Mouse (Mus musculus): ENCODE results near the gene Lrrc58.

The Lrrc58 gene

DNA sequence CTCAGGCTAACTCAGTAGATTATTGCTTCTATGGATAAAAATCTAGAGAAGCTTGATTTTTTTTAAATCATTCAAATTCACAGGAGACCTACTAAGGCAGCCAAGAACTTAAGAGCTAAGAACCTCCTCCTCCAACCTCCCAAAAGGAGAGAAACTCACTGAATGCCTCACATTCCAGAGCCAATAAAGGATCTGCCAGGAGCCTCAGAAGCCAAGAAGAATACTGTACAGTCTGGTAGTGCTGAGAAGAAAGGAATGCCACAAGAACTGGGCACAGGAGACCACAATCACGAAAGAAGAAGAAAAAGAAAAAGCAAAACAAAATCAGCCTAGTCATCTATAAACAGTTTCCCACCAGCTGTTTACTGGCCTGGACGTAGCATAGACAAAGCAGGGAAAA is 60.8 kb downstream of the Lrrc58 start:
- DNase-seq = no peak

DNA sequence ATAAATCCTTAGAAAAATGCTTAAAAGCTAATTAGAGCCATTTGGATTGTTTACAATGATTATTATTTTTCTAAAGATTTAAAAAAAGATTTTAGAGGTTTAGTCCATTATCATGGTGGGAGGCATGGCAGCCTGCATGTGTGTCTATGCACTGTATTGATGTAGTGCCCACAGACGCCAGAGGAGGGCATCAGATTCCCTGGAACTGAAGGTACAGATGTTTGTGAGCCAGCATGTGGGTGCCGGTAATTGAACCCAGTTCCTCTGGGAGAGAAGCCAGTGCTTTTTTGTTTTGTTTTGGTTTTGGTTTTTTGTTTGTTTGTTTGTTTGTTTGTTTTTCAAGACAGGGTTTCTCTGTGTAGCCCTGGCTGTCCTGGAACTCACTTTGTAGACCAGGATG is 61.4 kb downstream of the Lrrc58 start:
- no peak for DNase-seq

DNA sequence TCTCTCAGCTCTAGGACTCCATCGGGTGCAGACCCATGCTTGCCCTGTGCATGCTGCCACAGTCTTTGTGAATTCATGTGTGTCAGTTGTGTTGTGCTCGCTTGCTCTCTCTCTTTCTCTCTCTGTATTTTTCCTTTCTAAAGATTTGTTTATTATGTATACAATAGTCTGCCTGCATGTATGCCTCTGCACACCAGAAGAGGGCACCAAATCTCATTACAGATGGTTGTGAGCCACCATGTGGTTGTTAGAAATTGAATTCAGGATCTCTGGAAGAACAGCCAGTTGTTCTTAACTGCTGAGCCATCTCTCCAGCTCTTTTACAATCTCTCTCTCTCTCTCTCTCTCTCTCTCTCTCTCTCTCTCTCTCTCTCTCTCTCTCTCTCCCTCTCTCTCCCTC is 66.7 kb downstream of the Lrrc58 start:
- no peak for DNase-seq

DNA sequence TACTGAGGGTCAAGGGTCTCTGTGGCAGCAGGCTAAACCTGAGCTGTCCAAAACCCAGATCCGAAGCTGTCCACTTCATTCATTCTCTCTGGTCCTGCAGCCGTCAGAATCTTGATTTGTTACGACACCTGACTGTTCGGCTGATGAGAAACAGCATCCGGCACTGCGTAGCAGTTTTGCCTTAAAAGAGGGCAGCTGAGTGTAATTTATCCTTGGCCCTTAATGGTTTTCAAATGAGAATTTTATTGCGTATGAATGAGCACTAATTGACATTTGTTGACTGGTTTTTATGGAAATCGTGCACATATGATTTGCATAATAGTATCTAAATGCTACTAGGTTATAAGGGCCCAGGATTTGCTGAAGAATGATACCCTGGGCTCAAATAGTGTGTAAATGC is 69.1 kb downstream of the Lrrc58 start:
- no peak for DNase-seq

Data from liver (tissue).